Mouse (Mus musculus): ENCODE data around the gene Camsap3. TPM values are rescaled to one million over a fixed set of nuclear protein-coding genes. Genes with fewer than 3 reads are reported as not detected.
A peak's percentile ranks its signal among the peaks of the same experiment; 100 is the strongest.

Gene Camsap3
- polyA plus RNA-seq, 1 experiment from 2014 or later, result 16.7 TPM

DNA sequence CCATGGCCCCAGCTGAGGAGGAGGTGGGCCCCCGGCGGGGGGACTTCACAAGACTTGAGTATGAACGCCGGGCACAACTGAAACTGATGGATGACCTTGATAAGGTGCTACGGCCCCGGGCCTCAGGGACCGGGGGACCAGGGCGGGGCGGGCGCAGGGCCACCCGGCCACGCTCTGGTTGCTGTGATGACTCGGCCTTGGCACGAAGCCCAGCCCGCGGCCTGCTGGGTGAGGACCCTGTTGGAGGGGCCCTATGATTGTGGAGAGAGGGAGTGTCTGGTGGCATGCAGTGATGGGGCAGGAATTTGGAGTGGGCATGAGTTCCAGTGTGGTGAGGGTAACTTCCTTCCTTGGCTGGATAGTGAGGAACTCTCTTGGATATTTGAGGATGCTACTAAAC is 19.5 kb downstream of the Camsap3 start:
- no peak for ATAC-seq (ENCODE audit: insufficient read depth, low FRiP score, low read depth)
- Histone ChIP-seq H3K4me2 (no peak overlapping the region), H3K27me3 (replicated peaks) (no peaks in the 10 kb centered on the region), H3K9ac (no peak overlapping the region), H3K27ac (no peak overlapping the region), H3K4me3 (replicated peaks) (no peak overlapping the region), H3K36me3 (peaks cover 38% of the 10 kb centered on the region), H3K4me1 (0 out of 2 replicates have a peak, but pooled peaks cover 4% of the 10 kb centered on the region), H3K9me3 (no peaks in the 10 kb centered on the region)
- WGBS, result 67% methylated on average over 16 of the region's 16 CpGs

GRCm38 (mm10) chr8:3607822-3608221 is 20.7 kb downstream of the Camsap3 start:
- Histone ChIP-seq H3K36me3 (peaks cover 43% of the 10 kb centered on the region), H3K9ac (no peak overlapping the region), H3K27ac (no peak overlapping the region), H3K9me3 (no peaks in the 10 kb centered on the region), H3K4me2 (no peak overlapping the region), H3K27me3 (replicated peaks) (no peaks in the 10 kb centered on the region), H3K4me1 (0 out of 2 replicates have a peak, but pooled peaks cover 4% of the 10 kb centered on the region), H3K4me3 (replicated peaks) (no peak overlapping the region)
- ATAC-seq (ENCODE audit: insufficient read depth, low FRiP score, low read depth), result no peak
- 86% methylated on average over 7 of the region's 7 CpGs for WGBS

DNA sequence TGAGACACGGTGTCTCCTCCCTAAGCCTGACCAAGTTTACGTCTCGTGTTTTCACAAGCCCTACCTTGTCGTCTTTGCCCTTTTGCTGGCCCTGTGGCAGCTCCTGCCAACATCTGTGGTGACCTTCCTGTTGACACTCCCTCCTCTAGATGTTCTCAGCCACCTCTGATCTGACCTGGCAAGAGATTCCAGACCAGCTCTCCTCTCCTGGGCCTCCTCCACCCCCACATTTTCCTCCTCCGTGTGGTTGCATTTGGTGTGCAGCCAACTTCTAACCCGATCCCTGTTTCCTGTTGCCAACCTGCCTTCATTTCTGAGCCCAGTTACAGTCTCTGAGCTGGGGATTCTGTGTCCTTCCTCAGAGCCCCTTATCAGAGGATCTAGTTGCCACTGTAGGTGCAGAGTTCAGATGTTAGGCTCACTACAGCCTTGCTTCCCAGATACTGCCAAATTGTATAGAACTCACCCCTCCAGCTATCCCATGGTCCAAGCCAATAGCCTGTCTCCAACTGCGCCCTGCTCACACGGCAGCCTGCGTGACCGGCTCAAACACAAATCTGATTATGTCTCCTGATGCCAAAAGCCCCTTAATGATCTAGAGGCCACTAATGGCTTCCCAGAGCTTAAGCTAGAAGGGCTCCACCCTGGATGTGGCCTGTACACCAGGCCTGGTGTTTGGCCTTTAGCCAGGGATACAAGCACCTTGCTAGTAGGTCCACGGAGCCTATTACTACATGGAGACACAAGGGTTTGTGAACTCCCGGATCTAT is 22.1 kb downstream of the Camsap3 start:
- Histone ChIP-seq H3K9me3 (no peaks in the 10 kb centered on the region), H3K4me2 (no peak overlapping the region), H3K27me3 (replicated peaks) (no peaks in the 10 kb centered on the region), H3K27ac (peak overlapping the region; percentile 1; the same call in 1 of the 2 replicates), H3K9ac (no peak overlapping the region), H3K4me3 (replicated peaks) (no peak overlapping the region), H3K36me3 (peaks cover 55% of the 10 kb centered on the region), H3K4me1 (0 out of 2 replicates have a peak, but pooled peaks cover 4% of the 10 kb centered on the region)
- WGBS, result 79% methylated on average over 12 of the region's 12 CpGs
- no peak for ATAC-seq (ENCODE audit: insufficient read depth, low FRiP score, low read depth)

- H3K9ac ChIP-seq, result no peak overlapping the region
- 74% methylated on average over 6 of the region's 6 CpGs for WGBS
These were observed 22.7 kb downstream of the Camsap3 start for GRCm38 (mm10) chr8:3609816-3610150.

DNA sequence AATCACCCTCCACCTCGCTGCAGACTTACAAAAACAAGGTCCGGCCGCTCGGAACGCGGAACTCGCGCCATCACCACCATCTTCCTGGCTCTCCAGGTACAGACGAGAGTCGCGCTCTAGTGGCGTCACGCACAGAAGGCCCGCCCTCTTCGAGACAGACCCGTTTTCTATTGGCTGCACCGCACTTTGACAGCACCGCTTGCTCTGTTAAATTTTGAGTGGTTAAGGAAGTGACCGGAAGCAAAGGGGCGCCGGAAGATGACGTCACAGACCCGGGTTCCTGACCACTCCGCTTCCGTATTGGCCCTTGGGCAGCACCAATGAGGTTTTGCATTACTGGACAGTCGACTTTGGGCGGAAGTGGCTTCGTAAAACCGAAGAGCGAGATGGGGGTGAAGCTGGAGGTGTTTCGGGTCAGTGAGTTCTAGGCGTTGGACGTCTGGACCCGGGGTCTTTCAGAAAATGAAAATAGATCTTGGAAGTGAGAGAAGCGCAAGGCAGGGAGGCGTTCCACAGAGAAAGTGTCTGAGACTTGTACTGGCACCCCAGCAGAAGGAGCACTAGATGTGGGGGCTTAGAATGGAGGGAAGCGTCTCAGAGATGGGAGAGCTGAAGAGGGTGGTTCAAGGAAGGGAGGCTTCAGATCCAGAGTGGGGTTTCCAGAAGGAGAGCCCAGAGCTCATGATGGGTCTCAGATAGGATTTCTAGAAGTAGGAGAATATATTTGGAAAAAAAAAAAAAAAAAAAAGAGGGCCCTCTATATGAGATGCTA is 34.3 kb downstream of the Camsap3 start, which contains the start of the genes Xab2 and Pet100:
TSS of gene Xab2 (minus strand) at position 118 of the 772 bp plus-strand sequence.
TSS of gene Pet100 (plus strand) at position 350 of the 772 bp plus-strand sequence.
- Histone ChIP-seq H3K27me3 (replicated peaks) (no peaks in the 10 kb centered on the region), H3K9me3 (no peaks in the 10 kb centered on the region), H3K27ac (no peak within 1 kb of the TSS), H3K36me3 (peaks cover 11% of the 10 kb centered on the region), H3K4me1 (peaks cover 15% of the 10 kb centered on the region), H3K4me2 (peak within 1 kb of the TSS; percentile 80), H3K9ac (peak within 1 kb of the TSS; percentile 77), H3K4me3 (replicated peaks) (peak within 1 kb of the TSS; percentile 81)
- WGBS, result under 1% methylated on average over 37 of the region's 37 CpGs
- peak; percentile 99 for ATAC-seq (ENCODE audit: insufficient read depth, low FRiP score, low read depth)

More at GRCm38 (mm10) chr8:3609816-3610150, 22.7 kb downstream of the Camsap3 start:
- Histone ChIP-seq H3K9me3 (no peaks in the 10 kb centered on the region), H3K27me3 (replicated peaks) (no peaks in the 10 kb centered on the region), H3K4me3 (replicated peaks) (no peak overlapping the region), H3K4me1 (0 out of 2 replicates have a peak, but pooled peaks cover 4% of the 10 kb centered on the region), H3K36me3 (peaks cover 57% of the 10 kb centered on the region), H3K4me2 (no peak overlapping the region), H3K27ac (peak overlapping the region; percentile 1; the same call in 1 of the 2 replicates)
- no peak; the same call in 1 of the 2 replicates for ATAC-seq (ENCODE audit: insufficient read depth, low FRiP score, low read depth)

- Histone ChIP-seq H3K4me2 (peak overlapping the region; percentile 80), H3K9me3 (no peaks in the 10 kb centered on the region), H3K27me3 (replicated peaks) (no peaks in the 10 kb centered on the region), H3K27ac (no peak overlapping the region), H3K36me3 (peaks cover 6% of the 10 kb centered on the region; the same call in 1 of the 2 replicates), H3K4me1 (peaks cover 15% of the 10 kb centered on the region), H3K4me3 (replicated peaks) (peak overlapping the region; percentile 81), H3K9ac (no peak overlapping the region)
- 68% methylated on average over 8 of the region's 8 CpGs for WGBS
- no peak for ATAC-seq (ENCODE audit: insufficient read depth, low FRiP score, low read depth)
These were observed 35.0 kb downstream of the Camsap3 start for GRCm38 (mm10) chr8:3622119-3622518.

DNA sequence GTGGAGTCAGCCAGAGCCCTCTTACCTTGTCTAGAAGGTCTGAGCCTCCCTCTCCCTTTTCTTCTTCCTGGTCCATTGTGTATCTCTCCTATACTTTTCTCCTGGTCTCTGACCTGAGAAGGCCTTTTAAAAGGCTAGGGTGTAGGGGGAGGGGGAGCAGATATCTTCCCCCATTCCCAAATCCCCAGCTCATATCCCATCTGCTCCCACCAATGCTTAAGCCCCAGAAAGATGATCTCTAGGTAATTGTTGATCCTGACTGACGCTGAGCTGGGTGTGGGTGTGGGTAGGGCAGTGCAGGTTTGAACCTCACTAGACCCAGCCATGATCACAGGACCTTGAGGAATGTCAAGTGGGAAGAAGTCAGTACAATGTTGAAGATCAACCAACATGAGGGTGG is 38.4 kb downstream of the Camsap3 start, which contains the start of gene Pcp2:
TSS of gene Pcp2 (minus strand) at position 101 of the 400 bp plus-strand sequence.
- no peak for ATAC-seq (ENCODE audit: insufficient read depth, low FRiP score, low read depth)
- H3K9ac ChIP-seq, result no peak within 1 kb of the TSS
- H3K27me3 ChIP-seq (replicated peaks), result 0 out of 2 replicates have a peak, but pooled peaks cover 6% of the 10 kb centered on the region
- H3K4me1 ChIP-seq, result peaks cover 6% of the 10 kb centered on the region
- no peaks in the 10 kb centered on the region for H3K36me3 ChIP-seq
- no peaks in the 10 kb centered on the region for H3K9me3 ChIP-seq
- H3K27ac ChIP-seq, result no peak within 1 kb of the TSS
- H3K4me2 ChIP-seq, result no peak within 1 kb of the TSS
- 55% methylated on average over 1 of the region's 1 CpGs for WGBS
- H3K4me3 ChIP-seq (replicated peaks), result no peak within 1 kb of the TSS

- no peak overlapping the region for H3K27ac ChIP-seq
- no peaks in the 10 kb centered on the region for H3K9me3 ChIP-seq
- H3K4me1 ChIP-seq, result peaks cover 12% of the 10 kb centered on the region
- no peak for ATAC-seq (ENCODE audit: insufficient read depth, low FRiP score, low read depth)
- H3K27me3 ChIP-seq (replicated peaks), result 0 out of 2 replicates have a peak, but pooled peaks cover 6% of the 10 kb centered on the region
- WGBS, result 56% methylated on average over 5 of the region's 5 CpGs
- no peak overlapping the region for H3K4me2 ChIP-seq
- no peak overlapping the region for H3K4me3 ChIP-seq (replicated peaks)
- H3K9ac ChIP-seq, result no peak overlapping the region
- no peaks in the 10 kb centered on the region for H3K36me3 ChIP-seq
These were observed 39.9 kb downstream of the Camsap3 start for GRCm38 (mm10) chr8:3626971-3627370.

DNA sequence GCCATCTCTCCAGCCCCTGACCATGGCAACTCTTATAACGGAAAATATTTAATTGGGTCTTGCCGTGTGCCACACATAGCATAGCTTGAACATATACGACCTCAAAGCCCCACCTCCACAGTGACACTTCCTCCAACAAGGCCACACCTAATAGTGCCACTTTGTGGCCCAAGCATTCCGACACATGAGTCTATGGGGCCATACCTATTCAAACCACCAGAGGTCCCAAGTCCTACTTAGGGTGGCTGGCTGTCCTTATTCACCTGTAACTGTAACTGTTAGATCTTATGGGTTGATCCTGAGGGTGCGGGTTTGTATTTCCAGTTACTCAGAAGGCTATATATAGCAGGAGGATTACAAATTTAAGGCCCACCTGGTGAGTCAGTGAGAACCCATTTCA is 40.9 kb downstream of the Camsap3 start:
- no peak overlapping the region for H3K4me2 ChIP-seq
- H3K4me1 ChIP-seq, result peaks cover 11% of the 10 kb centered on the region
- no peak for ATAC-seq (ENCODE audit: insufficient read depth, low FRiP score, low read depth)
- WGBS, result 24% methylated on average over 5 of the region's 5 CpGs
- H3K36me3 ChIP-seq, result no peaks in the 10 kb centered on the region
- no peak overlapping the region for H3K9ac ChIP-seq
- 0 out of 2 replicates have a peak, but pooled peaks cover 6% of the 10 kb centered on the region for H3K27me3 ChIP-seq (replicated peaks)
- no peak overlapping the region for H3K27ac ChIP-seq
- no peak overlapping the region for H3K4me3 ChIP-seq (replicated peaks)
- no peaks in the 10 kb centered on the region for H3K9me3 ChIP-seq

DNA sequence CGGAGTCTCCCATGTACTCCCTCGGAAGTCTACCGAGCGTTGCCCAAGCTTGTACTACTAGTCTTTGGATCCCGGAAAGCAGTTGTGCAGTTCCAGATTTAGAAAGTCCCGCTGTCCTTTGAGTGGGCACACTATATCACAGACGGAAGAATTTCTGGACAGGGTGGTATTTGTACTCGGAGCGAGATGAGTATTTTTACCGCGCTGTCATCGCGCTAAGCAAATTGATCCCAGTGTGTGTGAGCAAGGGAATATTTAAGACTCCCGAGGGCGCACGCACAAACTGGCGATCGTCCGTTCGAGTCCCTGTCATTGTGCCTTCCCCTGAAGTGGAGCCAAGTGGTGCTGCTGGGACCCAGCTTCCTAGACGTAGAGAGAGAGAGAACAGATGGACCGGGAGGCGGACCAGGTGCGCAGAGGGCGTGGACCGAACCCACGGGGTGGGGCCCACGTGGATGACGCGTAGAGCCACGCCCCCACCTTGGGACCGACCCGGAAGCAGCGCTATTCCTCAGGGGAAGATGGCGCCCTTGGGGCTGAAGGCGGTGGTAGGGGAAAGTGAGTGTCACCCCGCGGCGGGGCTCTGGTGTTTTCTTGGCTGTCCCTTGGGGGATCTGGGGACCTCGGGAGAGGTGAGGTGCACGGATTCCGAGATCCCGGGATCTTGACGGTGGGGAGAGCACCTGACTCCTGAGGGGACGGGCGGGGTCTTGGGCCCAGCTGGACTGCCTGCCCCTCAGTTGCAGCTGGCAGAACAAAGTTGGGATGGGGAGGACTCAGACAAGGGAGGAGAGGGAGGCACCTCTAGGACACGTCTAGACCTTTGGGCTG is 43.8 kb downstream of the Camsap3 start, which contains the start of gene Stxbp2:
TSS of gene Stxbp2 (plus strand) at position 309 of the 831 bp plus-strand sequence.
- peaks cover 11% of the 10 kb centered on the region for H3K4me1 ChIP-seq
- 6% methylated on average over 47 of the region's 47 CpGs for WGBS
- peak; percentile 88 for ATAC-seq (ENCODE audit: insufficient read depth, low FRiP score, low read depth)
- no peaks in the 10 kb centered on the region for H3K9me3 ChIP-seq
- peak within 1 kb of the TSS; percentile 76 for H3K4me2 ChIP-seq
- H3K27ac ChIP-seq, result no peak within 1 kb of the TSS
- H3K4me3 ChIP-seq (replicated peaks), result peak within 1 kb of the TSS; percentile 66
- peaks cover 12% of the 10 kb centered on the region; the same call in 1 of the 2 replicates for H3K36me3 ChIP-seq
- H3K27me3 ChIP-seq (replicated peaks), result 0 out of 2 replicates have a peak, but pooled peaks cover 6% of the 10 kb centered on the region
- peak within 1 kb of the TSS; percentile 48; the same call in 1 of the 2 replicates for H3K9ac ChIP-seq

DNA sequence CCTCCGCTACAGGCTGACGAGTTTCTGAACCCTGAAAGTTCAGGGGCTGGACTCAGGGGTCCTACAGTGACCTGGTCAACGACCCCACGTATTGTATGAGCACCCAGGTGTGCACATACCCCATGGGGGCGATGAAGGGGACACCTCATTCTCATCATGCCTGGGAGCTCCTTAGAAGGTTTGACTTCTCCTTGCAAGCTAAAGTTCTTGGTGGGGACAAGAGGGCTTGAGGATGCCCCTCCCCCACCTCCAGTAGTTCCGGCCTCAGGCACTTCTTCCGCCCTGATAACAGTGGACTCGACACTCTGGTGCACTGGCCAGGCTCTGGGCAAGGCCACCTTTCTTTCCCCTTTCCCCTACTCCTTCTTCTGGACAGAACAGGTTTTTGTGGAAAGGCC is 44.4 kb downstream of the Camsap3 start:
- H3K9ac ChIP-seq, result peak overlapping the region; percentile 48; the same call in 1 of the 2 replicates
- WGBS, result 11% methylated on average over 8 of the region's 8 CpGs
- H3K36me3 ChIP-seq, result peaks cover 14% of the 10 kb centered on the region; the same call in 1 of the 2 replicates
- peak overlapping the region; percentile 76 for H3K4me2 ChIP-seq
- no peak overlapping the region for H3K27ac ChIP-seq
- H3K9me3 ChIP-seq, result no peaks in the 10 kb centered on the region
- peaks cover 11% of the 10 kb centered on the region for H3K4me1 ChIP-seq
- peak; percentile 38; the same call in 1 of the 2 replicates for ATAC-seq (ENCODE audit: insufficient read depth, low FRiP score, low read depth)
- H3K27me3 ChIP-seq (replicated peaks), result 0 out of 2 replicates have a peak, but pooled peaks cover 6% of the 10 kb centered on the region
- H3K4me3 ChIP-seq (replicated peaks), result peak overlapping the region; percentile 66
